Mouse (Mus musculus): ENCODE results near the gene Chpf2.

DNA sequence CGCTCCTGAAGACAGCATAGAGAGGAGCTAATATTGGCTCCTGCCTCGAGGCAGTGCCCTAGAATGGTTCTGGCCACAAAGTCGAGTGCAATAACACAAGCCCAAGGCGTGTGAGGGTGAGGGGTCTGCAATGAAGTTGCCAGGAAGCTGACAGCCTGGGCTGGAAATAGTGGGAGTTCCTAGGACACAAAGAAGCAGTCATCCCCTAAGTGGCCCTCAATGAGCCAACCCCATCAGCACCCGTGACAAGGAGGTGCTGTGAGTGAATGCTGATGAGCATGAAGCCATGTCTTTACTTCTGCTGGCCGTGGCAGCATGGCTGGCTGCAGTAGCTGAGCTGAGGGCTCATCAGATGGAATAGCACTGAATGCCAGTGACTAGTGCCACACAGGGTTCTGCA is 28.6 kb downstream of the Chpf2 start:
- TF ChIP-seq POLR2A (IDR thresholded peaks at IDR 0.05; ENCODE audit: borderline replicate concordance, insufficient read depth, low read length) = no peak
- TF ChIP-seq CTCF (IDR thresholded peaks at IDR 0.05; ENCODE audit: borderline replicate concordance, insufficient read depth, low read depth, low read length) = no peak

Measured in cerebellum, adult 2 months (tissue).